Mouse (Mus musculus) MEL (cell line): Measurements from ENCODE around the gene Gabarapl2.

Experiments
- CHD1 ChIP-seq: IDR thresholded peaks from 2 replicates; pipeline ENCODE4 v1.6.1; 2012; ENCODE audit warnings: low read depth, mild to moderate bottlenecking, inconsistent platforms, low read length, improper control_type of control experiment
- CHD2 ChIP-seq: IDR thresholded peaks from 2 replicates; pipeline ENCODE4 v1.6.1; 2011; ENCODE audit warnings: low read length, improper control_type of control experiment
- CTCF ChIP-seq, 3 experiments: IDR thresholded peaks in 2 of 3; conservative IDR thresholded peaks in 1 of 3; 2 replicates each; pipeline ENCODE4 v1.5.1; 2011 to 2012; ENCODE audit warnings: low read length in 3 of 3, low read depth in 2 of 3, mild to moderate bottlenecking in 2 of 3, improper control_type of control experiment in 1 of 3, inconsistent platforms in 1 of 3, mixed read lengths in 1 of 3, moderate library complexity in 1 of 3; ENCODE audit not compliant: control insufficient read depth in 1 of 3, insufficient read depth in 1 of 3, poor library complexity in 1 of 3, severe bottlenecking in 1 of 3
- ELF1 ChIP-seq: IDR thresholded peaks from 2 replicates; pipeline ENCODE4 v1.6.1; 2014; ENCODE audit warnings: low read depth, mild to moderate bottlenecking, inconsistent platforms, low read length, improper control_type of control experiment, moderate library complexity
- GABPA ChIP-seq: IDR thresholded peaks from 2 replicates; pipeline ENCODE4 v1.6.1; 2012; ENCODE audit warnings: low read depth, mild to moderate bottlenecking, inconsistent platforms, low read length, improper control_type of control experiment, moderate library complexity
- MAX ChIP-seq: IDR thresholded peaks from 2 replicates; pipeline ENCODE4 v1.6.1; 2011; ENCODE audit warnings: low read length, improper control_type of control experiment
- POLR2A ChIP-seq, 2 experiments: IDR thresholded peaks; 2 replicates each; pipeline ENCODE4 v1.6.1; 2011 to 2012; ENCODE audit warnings: low read length in 2 of 2, mild to moderate bottlenecking in 2 of 2, control low read depth in 1 of 2, improper control_type of control experiment in 1 of 2, low read depth in 1 of 2, moderate library complexity in 1 of 2; ENCODE audit not compliant: control insufficient read depth in 1 of 2, insufficient read depth in 1 of 2, poor library complexity in 1 of 2
- UBTF ChIP-seq: IDR thresholded peaks from 2 replicates; pipeline ENCODE4 v1.6.1; 2012; ENCODE audit warnings: low read depth, mild to moderate bottlenecking, inconsistent platforms, low read length, improper control_type of control experiment, moderate library complexity, borderline replicate concordance; ENCODE audit not compliant: insufficient read depth
- ZKSCAN1 ChIP-seq: IDR thresholded peaks from 2 replicates; pipeline ENCODE4 v1.6.1; 2012; ENCODE audit warnings: low read depth, mild to moderate bottlenecking, inconsistent platforms, low read length, improper control_type of control experiment, moderate library complexity
- ZNF384 ChIP-seq: IDR thresholded peaks from 2 replicates; pipeline ENCODE4 v1.6.1; 2012; ENCODE audit warnings: low read depth, mild to moderate bottlenecking, inconsistent platforms, low read length, improper control_type of control experiment

DNA sequence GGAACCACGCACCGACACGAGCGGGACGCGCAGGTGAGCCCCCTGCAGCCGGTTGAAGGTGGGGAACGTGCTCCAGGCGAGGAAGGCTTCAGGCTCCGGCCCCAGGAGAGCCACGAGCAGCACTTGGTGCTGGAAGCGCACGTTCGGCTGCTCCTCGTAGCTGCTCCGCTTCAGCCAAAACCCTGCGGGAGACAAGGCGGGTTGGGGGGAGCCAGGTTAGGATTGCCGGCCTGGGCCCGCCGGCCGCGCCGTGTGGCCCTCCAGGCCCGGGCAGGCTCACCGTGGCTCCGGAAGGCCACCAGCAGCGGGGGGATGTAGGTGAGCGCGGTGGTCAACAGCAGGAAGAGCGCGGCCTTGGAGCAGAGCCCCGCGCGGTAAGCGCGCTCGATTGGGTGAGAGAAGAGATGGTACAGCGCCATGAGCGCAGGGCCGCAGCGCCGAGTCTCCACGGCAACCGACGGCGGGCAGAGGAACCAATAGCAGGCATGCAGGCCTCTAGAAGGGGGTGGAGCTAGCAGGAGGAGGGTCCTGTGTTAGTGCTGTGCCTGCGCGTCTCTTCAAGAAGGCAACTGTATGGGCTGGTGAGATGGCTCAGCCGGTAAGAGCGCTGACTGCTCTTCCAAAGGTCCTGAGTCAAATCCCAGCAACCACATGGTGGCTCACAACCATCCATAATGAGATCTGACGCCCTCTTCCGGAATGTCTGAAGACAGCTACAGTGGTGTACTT, 7.0 kb upstream of the Gabarapl2 start, which contains the start of gene Tmem231:
- TF ChIP-seq POLR2A (IDR thresholded peaks at IDR 0.05; ENCODE audit: control insufficient read depth in 1 of 2, insufficient read depth in 1 of 2, low read depth in 1 of 2, low read length in 2 of 2, poor library complexity in 1 of 2) (no peak), CTCF (IDR thresholded peaks at IDR 0.05 in 2 of 3, conservative IDR thresholded peaks at IDR 0.05 in 1 of 3; ENCODE audit: control insufficient read depth in 1 of 3, insufficient read depth in 1 of 3, low read depth in 2 of 3, low read length in 3 of 3, poor library complexity in 1 of 3, severe bottlenecking in 1 of 3) (peak in 1 of 3 experiments; percentile 3; a peak in 1 of 6 replicates), GABPA (no peak), ELF1 (peak; percentile 59), CHD2 (peak; percentile 48), CHD1 (no peak), UBTF (no peak), ZNF384 (peak; percentile 46), ZKSCAN1 (no peak), MAX (no peak)
